Mouse (Mus musculus): ENCODE data around the gene Gcgr. TPM values are rescaled to one million over a fixed set of nuclear protein-coding genes. Genes with fewer than 3 reads are reported as not detected.
A peak's percentile ranks its signal among the peaks of the same experiment; 100 is the strongest.
"Not testable (repeated sequence)": the region's sequence is repeated elsewhere in the genome, so short reads cannot be mapped to it uniquely, and the experiment has no call there.

Gene Gcgr
- total RNA-seq, 2 experiments from 2014 or later = not detected

GRCm38 (mm10) chr11:120510375-120511030 is 20.0 kb upstream of the Gcgr start:
- no peak overlapping the region for H3K27ac ChIP-seq
- TF ChIP-seq CTCF (conservative IDR thresholded peaks at IDR 0.05) = no peak
- no peak for DNase-seq (ENCODE audit: low spot score in 2 of 2)
- peak overlapping the region; percentile 17; the same call in 1 of the 2 replicates for H3K4me3 ChIP-seq

GRCm38 (mm10) chr11:120512790-120513453 is 17.6 kb upstream of the Gcgr start:
- DNase-seq (ENCODE audit: low spot score in 2 of 2) = no peak
- no peak for TF ChIP-seq CTCF (conservative IDR thresholded peaks at IDR 0.05)
- no peak overlapping the region for H3K27ac ChIP-seq
- no peak overlapping the region for H3K4me3 ChIP-seq

- not testable (repeated sequence) for H3K4me3 ChIP-seq; DNase-seq (ENCODE audit: low spot score in 2 of 2)
Measured at GRCm38 (mm10) chr11:120514262-120514661, 16.2 kb upstream of the Gcgr start.

GRCm38 (mm10) chr11:120515611-120516010 is 14.9 kb upstream of the Gcgr start:
- DNase-seq (ENCODE audit: low spot score in 2 of 2) = peak; percentile 71 to 90
- peak; percentile 99 for TF ChIP-seq CTCF (conservative IDR thresholded peaks at IDR 0.05)
- H3K4me3 ChIP-seq = no peak overlapping the region
- H3K27ac ChIP-seq = no peak overlapping the region

More at GRCm38 (mm10) chr11:120514262-120514661, 16.2 kb upstream of the Gcgr start:
- not testable (repeated sequence) for H3K27ac ChIP-seq

GRCm38 (mm10) chr11:120517147-120517546 is 13.4 kb upstream of the Gcgr start:
- DNase-seq (ENCODE audit: low spot score in 2 of 2) = no peak
- Histone ChIP-seq H3K4me3 (no peak overlapping the region), H3K27ac (no peak overlapping the region)
- no peak for TF ChIP-seq CTCF (conservative IDR thresholded peaks at IDR 0.05)

GRCm38 (mm10) chr11:120518027-120518426 is 12.5 kb upstream of the Gcgr start:
- peak; percentile 68 to 85 for DNase-seq (ENCODE audit: low spot score in 2 of 2)
- Histone ChIP-seq H3K27ac (no peak overlapping the region), H3K4me3 (no peak overlapping the region)
- TF ChIP-seq CTCF (conservative IDR thresholded peaks at IDR 0.05) = no peak

- TF ChIP-seq CTCF (conservative IDR thresholded peaks at IDR 0.05) = no peak
Measured at GRCm38 (mm10) chr11:120518558-120518957, 11.9 kb upstream of the Gcgr start.

GRCm38 (mm10) chr11:120519738-120520137 is 10.8 kb upstream of the Gcgr start:
- no peak overlapping the region for H3K4me3 ChIP-seq
- DNase-seq (ENCODE audit: low spot score in 2 of 2) = no peak
- TF ChIP-seq CTCF (conservative IDR thresholded peaks at IDR 0.05) = no peak
- peak overlapping the region; percentile 46; the same call in 1 of the 2 replicates for H3K27ac ChIP-seq

More at GRCm38 (mm10) chr11:120518558-120518957, 11.9 kb upstream of the Gcgr start:
- H3K27ac ChIP-seq = 0 out of 2 replicates have a peak overlapping the region, but pooled peaks have one; percentile 10
- no peak overlapping the region for H3K4me3 ChIP-seq
- no peak for DNase-seq (ENCODE audit: low spot score in 2 of 2)

- Histone ChIP-seq H3K4me3 (no peak overlapping the region), H3K27ac (no peak overlapping the region)
- DNase-seq (ENCODE audit: low spot score in 2 of 2) = no peak
- no peak for TF ChIP-seq CTCF (conservative IDR thresholded peaks at IDR 0.05)
Measured at GRCm38 (mm10) chr11:120520498-120520897, 10.0 kb upstream of the Gcgr start.

GRCm38 (mm10) chr11:120520967-120521540 is 9.4 kb upstream of the Gcgr start:
- DNase-seq (ENCODE audit: low spot score in 2 of 2) = peak in 1 of 2 experiments; percentile 11
- H3K4me3 ChIP-seq = no peak overlapping the region
- no peak for TF ChIP-seq CTCF (conservative IDR thresholded peaks at IDR 0.05)
- H3K27ac ChIP-seq = 0 out of 2 replicates have a peak overlapping the region, but pooled peaks have one; percentile 20

- Histone ChIP-seq H3K4me3 (no peak overlapping the region), H3K27ac (no peak overlapping the region)
- no peak for DNase-seq (ENCODE audit: low spot score in 2 of 2)
- TF ChIP-seq CTCF (conservative IDR thresholded peaks at IDR 0.05) = no peak
Measured at GRCm38 (mm10) chr11:120522581-120522980, 7.9 kb upstream of the Gcgr start.

- DNase-seq (ENCODE audit: low spot score in 2 of 2) = no peak
- TF ChIP-seq CTCF (conservative IDR thresholded peaks at IDR 0.05) = no peak
- H3K27ac ChIP-seq = no peak overlapping the region
- no peak overlapping the region for H3K4me3 ChIP-seq
Measured at GRCm38 (mm10) chr11:120525959-120526358, 4.5 kb upstream of the Gcgr start.

- no peak for TF ChIP-seq CTCF (conservative IDR thresholded peaks at IDR 0.05)
Measured at GRCm38 (mm10) chr11:120527690-120528354, 2.7 kb upstream of the Gcgr start.

More at GRCm38 (mm10) chr11:120527690-120528354, 2.7 kb upstream of the Gcgr start:
- no peak for DNase-seq (ENCODE audit: low spot score in 2 of 2)
- Histone ChIP-seq H3K4me3 (no peak overlapping the region), H3K27ac (no peak overlapping the region)
